Mouse (Mus musculus): ENCODE data around the gene Calr. TPM values are rescaled to one million over a fixed set of nuclear protein-coding genes. Genes with fewer than 3 reads are reported as not detected.
A peak's percentile ranks its signal among the peaks of the same experiment; 100 is the strongest.

Calr gene
- polyA plus RNA-seq, 1 experiment from 2014 or later, result 641 TPM

- Histone ChIP-seq H3K4me1 (ENCODE audit: control insufficient read depth, insufficient read depth, low read length) (peaks cover 19% of the 10 kb centered on the region), H3K4me3 (ENCODE audit: low read length) (peak overlapping the region; percentile 73), H3K36me3 (ENCODE audit: control insufficient read depth, insufficient read depth) (peaks cover 41% of the 10 kb centered on the region), H3K9me3 (replicated peaks; ENCODE audit: control insufficient read depth, low read length) (no peaks in the 10 kb centered on the region), H3K27me3 (ENCODE audit: control insufficient read depth, insufficient read depth, low read length) (no peaks in the 10 kb centered on the region), H3K4me2 (ENCODE audit: low read depth, low read length) (peak overlapping the region; percentile 91), H3K9ac (ENCODE audit: low read length) (peak overlapping the region; percentile 96), H3K27ac (ENCODE audit: low read length) (peak overlapping the region; percentile 78)
- under 1% methylated on average over 30 of the region's 30 CpGs for WGBS
- peak; percentile 2; the same call in 1 of the 2 replicates for ATAC-seq (replicated peaks; ENCODE audit: extremely low read depth, insufficient read depth, low FRiP score)
These were observed 526 bp downstream of the Calr start for GRCm38 (mm10) chr8:84846094-84846721.

- Histone ChIP-seq H3K27ac (ENCODE audit: low read length) (peak overlapping the region; percentile 78), H3K9ac (ENCODE audit: low read length) (peak overlapping the region; percentile 96), H3K4me3 (ENCODE audit: low read length) (peak overlapping the region; percentile 73), H3K36me3 (ENCODE audit: control insufficient read depth, insufficient read depth) (peaks cover 41% of the 10 kb centered on the region), H3K27me3 (ENCODE audit: control insufficient read depth, insufficient read depth, low read length) (no peaks in the 10 kb centered on the region), H3K4me1 (ENCODE audit: control insufficient read depth, insufficient read depth, low read length) (peaks cover 19% of the 10 kb centered on the region), H3K9me3 (replicated peaks; ENCODE audit: control insufficient read depth, low read length) (no peaks in the 10 kb centered on the region), H3K4me2 (ENCODE audit: low read depth, low read length) (peak overlapping the region; percentile 91)
- WGBS, result 9% methylated on average over 12 of the region's 12 CpGs
- no peak for ATAC-seq (replicated peaks; ENCODE audit: extremely low read depth, insufficient read depth, low FRiP score)
These were observed 1.2 kb downstream of the Calr start for GRCm38 (mm10) chr8:84845355-84846093.

- H3K4me1 ChIP-seq (ENCODE audit: control insufficient read depth, insufficient read depth, low read length), result peaks cover 23% of the 10 kb centered on the region
- no peaks in the 10 kb centered on the region for H3K9me3 ChIP-seq (replicated peaks; ENCODE audit: control insufficient read depth, low read length)
- no peaks in the 10 kb centered on the region for H3K27me3 ChIP-seq (ENCODE audit: control insufficient read depth, insufficient read depth, low read length)
- no peak overlapping the region for H3K27ac ChIP-seq (ENCODE audit: low read length)
- no peak for ATAC-seq (replicated peaks; ENCODE audit: extremely low read depth, insufficient read depth, low FRiP score)
- H3K4me3 ChIP-seq (ENCODE audit: low read length), result peak overlapping the region; percentile 73
- H3K9ac ChIP-seq (ENCODE audit: low read length), result peak overlapping the region; percentile 96
- H3K36me3 ChIP-seq (ENCODE audit: control insufficient read depth, insufficient read depth), result peaks cover 41% of the 10 kb centered on the region
- WGBS, result 74% methylated on average over 9 of the region's 9 CpGs
- peak overlapping the region; percentile 91 for H3K4me2 ChIP-seq (ENCODE audit: low read depth, low read length)
These were observed 2.2 kb downstream of the Calr start for GRCm38 (mm10) chr8:84844397-84845070.

- H3K4me3 ChIP-seq (ENCODE audit: low read length), result no peak overlapping the region
- no peak overlapping the region for H3K27ac ChIP-seq (ENCODE audit: low read length)
- ATAC-seq (replicated peaks; ENCODE audit: extremely low read depth, insufficient read depth, low FRiP score), result no peak
- H3K9me3 ChIP-seq (replicated peaks; ENCODE audit: control insufficient read depth, low read length), result no peaks in the 10 kb centered on the region
- no peak overlapping the region for H3K9ac ChIP-seq (ENCODE audit: low read length)
- H3K4me2 ChIP-seq (ENCODE audit: low read depth, low read length), result no peak overlapping the region
- peaks cover 59% of the 10 kb centered on the region for H3K36me3 ChIP-seq (ENCODE audit: control insufficient read depth, insufficient read depth)
- 75% methylated on average over 1 of the region's 1 CpGs for WGBS
- no peaks in the 10 kb centered on the region for H3K27me3 ChIP-seq (ENCODE audit: control insufficient read depth, insufficient read depth, low read length)
- H3K4me1 ChIP-seq (ENCODE audit: control insufficient read depth, insufficient read depth, low read length), result peaks cover 19% of the 10 kb centered on the region
These were observed 5.2 kb downstream of the Calr start for GRCm38 (mm10) chr8:84841514-84841913.

- H3K36me3 ChIP-seq (ENCODE audit: control insufficient read depth, insufficient read depth), result peaks cover 66% of the 10 kb centered on the region
- peak within 1 kb of the TSS; percentile 90 for H3K4me3 ChIP-seq (ENCODE audit: low read length)
- H3K9me3 ChIP-seq (replicated peaks; ENCODE audit: control insufficient read depth, low read length), result no peaks in the 10 kb centered on the region
- WGBS, result under 1% methylated on average over 51 of the region's 55 CpGs
- peak within 1 kb of the TSS; percentile 93 for H3K27ac ChIP-seq (ENCODE audit: low read length)
- ATAC-seq (replicated peaks; ENCODE audit: extremely low read depth, insufficient read depth, low FRiP score), result peak; percentile 92
- peak within 1 kb of the TSS; percentile 92 for H3K9ac ChIP-seq (ENCODE audit: low read length)
- H3K27me3 ChIP-seq (ENCODE audit: control insufficient read depth, insufficient read depth, low read length), result no peaks in the 10 kb centered on the region
- peaks cover 25% of the 10 kb centered on the region for H3K4me1 ChIP-seq (ENCODE audit: control insufficient read depth, insufficient read depth, low read length)
- peak within 1 kb of the TSS; percentile 82 for H3K4me2 ChIP-seq (ENCODE audit: low read depth, low read length)
These were observed 6.3 kb downstream of the Calr start, which contains the start of gene Rad23a for GRCm38 (mm10) chr8:84840248-84840999. TSS of gene Rad23a (minus strand) at chr8:84840665.

- peaks cover 25% of the 10 kb centered on the region for H3K4me1 ChIP-seq (ENCODE audit: control insufficient read depth, insufficient read depth, low read length)
- peak overlapping the region; percentile 82 for H3K4me2 ChIP-seq (ENCODE audit: low read depth, low read length)
- no peaks in the 10 kb centered on the region for H3K27me3 ChIP-seq (ENCODE audit: control insufficient read depth, insufficient read depth, low read length)
- peak overlapping the region; percentile 90 for H3K4me3 ChIP-seq (ENCODE audit: low read length)
- H3K9me3 ChIP-seq (replicated peaks; ENCODE audit: control insufficient read depth, low read length), result no peaks in the 10 kb centered on the region
- H3K27ac ChIP-seq (ENCODE audit: low read length), result peak overlapping the region; percentile 93
- peak overlapping the region; percentile 92 for H3K9ac ChIP-seq (ENCODE audit: low read length)
- no peak for ATAC-seq (replicated peaks; ENCODE audit: extremely low read depth, insufficient read depth, low FRiP score)
- H3K36me3 ChIP-seq (ENCODE audit: control insufficient read depth, insufficient read depth), result peaks cover 66% of the 10 kb centered on the region
- WGBS, result under 1% methylated on average over 7 of the region's 7 CpGs
These were observed 6.9 kb downstream of the Calr start for GRCm38 (mm10) chr8:84839875-84840247.

- Histone ChIP-seq H3K4me1 (ENCODE audit: control insufficient read depth, insufficient read depth, low read length) (peaks cover 23% of the 10 kb centered on the region), H3K9ac (ENCODE audit: low read length) (peak overlapping the region; percentile 92), H3K4me2 (ENCODE audit: low read depth, low read length) (peak overlapping the region; percentile 82), H3K4me3 (ENCODE audit: low read length) (peak overlapping the region; percentile 90), H3K27ac (ENCODE audit: low read length) (0 out of 2 replicates have a peak overlapping the region, but pooled peaks have one; percentile 93), H3K9me3 (replicated peaks; ENCODE audit: control insufficient read depth, low read length) (no peaks in the 10 kb centered on the region), H3K36me3 (ENCODE audit: control insufficient read depth, insufficient read depth) (peaks cover 65% of the 10 kb centered on the region), H3K27me3 (ENCODE audit: control insufficient read depth, insufficient read depth, low read length) (no peaks in the 10 kb centered on the region)
- ATAC-seq (replicated peaks; ENCODE audit: extremely low read depth, insufficient read depth, low FRiP score), result no peak
- 89% methylated on average over 2 of the region's 2 CpGs for WGBS
These were observed 7.3 kb downstream of the Calr start for GRCm38 (mm10) chr8:84839411-84839810.

- H3K9me3 ChIP-seq (replicated peaks; ENCODE audit: control insufficient read depth, low read length), result no peaks in the 10 kb centered on the region
- peaks cover 21% of the 10 kb centered on the region for H3K4me1 ChIP-seq (ENCODE audit: control insufficient read depth, insufficient read depth, low read length)
- H3K36me3 ChIP-seq (ENCODE audit: control insufficient read depth, insufficient read depth), result peaks cover 61% of the 10 kb centered on the region
- H3K4me3 ChIP-seq (ENCODE audit: low read length), result no peak overlapping the region
- WGBS, result 81% methylated on average over 5 of the region's 5 CpGs
- no peak overlapping the region for H3K9ac ChIP-seq (ENCODE audit: low read length)
- ATAC-seq (replicated peaks; ENCODE audit: extremely low read depth, insufficient read depth, low FRiP score), result no peak
- H3K27ac ChIP-seq (ENCODE audit: low read length), result no peak overlapping the region
- H3K27me3 ChIP-seq (ENCODE audit: control insufficient read depth, insufficient read depth, low read length), result no peaks in the 10 kb centered on the region
- no peak overlapping the region for H3K4me2 ChIP-seq (ENCODE audit: low read depth, low read length)
These were observed 8.2 kb downstream of the Calr start for GRCm38 (mm10) chr8:84838513-84838912.

All from heart, embryonic 16.5 days (tissue).